Mouse (Mus musculus): ENCODE measurements around the gene Ddost. TPM values are rescaled to one million over a fixed set of nuclear protein-coding genes. Genes with fewer than 3 reads are reported as not detected.

Ddost gene
- 232 and 238 TPM in 2 replicates for polyA plus RNA-seq (2015; fragmentation: Nextera tagmentation; extraction: Ambion mirVana)

DNA sequence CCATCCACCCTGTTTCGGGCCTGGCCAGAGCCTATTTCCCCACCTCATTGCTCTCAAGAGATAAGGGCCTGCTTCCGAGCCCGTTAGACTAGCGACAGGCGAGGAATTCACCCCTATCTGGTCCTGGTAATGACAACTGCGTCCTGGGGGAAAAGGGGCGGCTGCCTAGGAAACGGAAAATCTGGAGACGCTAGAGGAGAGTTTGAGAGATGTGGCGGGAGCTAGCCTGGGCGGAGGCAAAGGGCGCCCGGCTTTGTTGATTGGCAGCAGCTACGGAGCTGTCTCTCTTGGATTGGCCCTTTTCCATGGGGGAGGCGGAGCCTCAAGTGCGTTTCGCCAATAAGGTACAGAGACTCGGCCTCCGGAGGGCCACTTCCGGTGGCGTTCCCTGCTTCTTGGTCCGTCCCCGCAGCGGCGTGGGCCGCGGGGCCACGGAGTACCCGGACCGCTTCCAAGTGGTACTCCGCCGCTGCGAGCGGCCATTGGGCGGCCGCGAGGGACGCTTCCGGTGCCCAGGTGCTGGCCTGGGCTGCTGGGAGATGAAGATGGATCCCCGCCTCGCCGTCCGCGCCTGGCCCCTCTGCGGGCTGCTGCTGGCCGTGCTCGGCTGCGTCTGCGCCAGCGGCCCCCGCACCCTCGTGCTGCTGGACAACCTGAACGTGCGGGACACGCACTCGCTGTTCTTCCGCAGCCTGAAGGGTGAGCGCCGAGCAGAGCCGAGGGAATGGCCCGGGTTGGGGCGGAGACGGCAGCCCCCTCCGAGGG is at the start of gene Ddost:
Ddost (plus strand) TSS at position 391 of the 765 bp plus-strand sequence.
- no peaks in the 10 kb centered on the region for H3K9me3 ChIP-seq (ENCODE audit: control insufficient read depth, low read length)
- peaks cover 28% of the 10 kb centered on the region for H3K4me1 ChIP-seq (ENCODE audit: control insufficient read depth, insufficient read depth, low read depth, low read length)
- H3K4me2 ChIP-seq (ENCODE audit: low read length) = peak within 1 kb of the TSS; percentile 84
- WGBS = under 1% methylated on average over 60 of the region's 64 CpGs
- H3K36me3 ChIP-seq (ENCODE audit: control insufficient read depth, insufficient read depth, low read length) = 0 out of 2 replicates have a peak, but pooled peaks cover 4% of the 10 kb centered on the region
- ATAC-seq = peak; percentile 99
- H3K9ac ChIP-seq (ENCODE audit: low read depth, low read length) = peak within 1 kb of the TSS; percentile 94
- peak within 1 kb of the TSS; percentile 95 for H3K4me3 ChIP-seq (ENCODE audit: low read length)
- no peaks in the 10 kb centered on the region for H3K27me3 ChIP-seq (replicated peaks; ENCODE audit: control insufficient read depth, insufficient read depth, low read length)
- peak within 1 kb of the TSS; percentile 84 for H3K27ac ChIP-seq (ENCODE audit: low read depth, low read length)

DNA sequence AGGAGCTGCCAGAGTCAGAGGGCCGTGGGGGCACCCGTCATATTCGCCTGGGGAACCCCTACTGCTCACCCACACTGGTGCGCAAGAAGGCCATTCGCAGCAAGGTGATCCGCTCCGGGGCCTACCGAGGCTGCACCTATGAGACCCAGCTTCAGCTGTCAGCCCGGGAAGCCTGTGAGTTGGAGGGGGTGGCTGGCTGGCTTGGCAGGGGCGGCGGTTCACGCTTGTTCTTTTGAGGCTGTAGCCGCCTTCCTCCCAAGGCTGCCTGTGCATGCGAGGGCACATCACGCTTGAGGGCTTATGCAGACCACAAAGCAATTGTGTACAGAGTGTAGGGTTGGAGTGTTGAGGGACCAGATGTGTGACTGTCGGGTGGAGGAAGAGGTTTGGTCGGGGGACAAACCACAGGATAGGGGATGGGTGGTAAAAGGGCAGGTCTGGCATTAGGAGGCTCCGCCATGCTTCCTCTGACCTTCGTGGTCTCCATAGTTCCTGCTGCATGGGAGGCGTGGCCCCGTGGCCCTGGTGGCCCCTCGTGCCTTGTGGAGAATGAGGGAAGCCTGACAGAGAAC is 47.3 kb upstream of the Ddost start:
- H3K9ac ChIP-seq (ENCODE audit: low read depth, low read length) = no peak overlapping the region
- H3K4me1 ChIP-seq (ENCODE audit: control insufficient read depth, insufficient read depth, low read depth, low read length) = peaks cover 11% of the 10 kb centered on the region
- WGBS = 83% methylated on average over 22 of the region's 22 CpGs
- no peak overlapping the region for H3K4me3 ChIP-seq (ENCODE audit: low read length)
- ATAC-seq = no peak
- H3K9me3 ChIP-seq (ENCODE audit: control insufficient read depth, low read length) = no peaks in the 10 kb centered on the region
- H3K27ac ChIP-seq (ENCODE audit: low read depth, low read length) = no peak overlapping the region
- H3K4me2 ChIP-seq (ENCODE audit: low read length) = no peak overlapping the region
- H3K27me3 ChIP-seq (replicated peaks; ENCODE audit: control insufficient read depth, insufficient read depth, low read length) = no peaks in the 10 kb centered on the region; the same call in 1 of the 2 replicates
- H3K36me3 ChIP-seq (ENCODE audit: control insufficient read depth, insufficient read depth, low read length) = 0 out of 2 replicates have a peak, but pooled peaks cover 3% of the 10 kb centered on the region

DNA sequence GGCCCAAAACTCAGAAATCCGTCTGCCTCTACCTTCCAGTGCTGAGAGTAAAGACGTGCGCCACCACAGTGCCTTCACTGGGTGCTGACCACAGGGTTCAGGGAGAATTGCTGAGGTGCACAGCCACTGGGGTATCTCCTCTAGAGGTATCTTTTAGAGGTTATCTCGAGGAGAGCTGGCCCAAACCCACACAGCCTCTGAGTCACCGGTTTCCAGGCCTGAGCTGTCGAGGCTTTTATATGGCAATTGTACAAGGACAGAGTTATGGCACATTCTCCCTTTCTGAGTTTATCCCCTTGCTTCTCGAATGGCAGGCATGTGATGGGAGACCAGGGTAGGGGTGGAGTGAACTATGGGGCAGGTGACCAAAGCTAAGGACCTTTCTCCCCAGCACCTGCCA is 45.9 kb upstream of the Ddost start:
- Histone ChIP-seq H3K9me3 (ENCODE audit: control insufficient read depth, low read length) (no peaks in the 10 kb centered on the region), H3K27me3 (replicated peaks; ENCODE audit: control insufficient read depth, insufficient read depth, low read length) (no peaks in the 10 kb centered on the region; the same call in 1 of the 2 replicates), H3K4me1 (ENCODE audit: control insufficient read depth, insufficient read depth, low read depth, low read length) (peaks cover 11% of the 10 kb centered on the region), H3K4me2 (ENCODE audit: low read length) (no peak overlapping the region), H3K36me3 (ENCODE audit: control insufficient read depth, insufficient read depth, low read length) (0 out of 2 replicates have a peak, but pooled peaks cover 3% of the 10 kb centered on the region), H3K27ac (ENCODE audit: low read depth, low read length) (no peak overlapping the region), H3K9ac (ENCODE audit: low read depth, low read length) (no peak overlapping the region), H3K4me3 (ENCODE audit: low read length) (no peak overlapping the region)
- WGBS = 84% methylated on average over 7 of the region's 7 CpGs
- no peak for ATAC-seq

DNA sequence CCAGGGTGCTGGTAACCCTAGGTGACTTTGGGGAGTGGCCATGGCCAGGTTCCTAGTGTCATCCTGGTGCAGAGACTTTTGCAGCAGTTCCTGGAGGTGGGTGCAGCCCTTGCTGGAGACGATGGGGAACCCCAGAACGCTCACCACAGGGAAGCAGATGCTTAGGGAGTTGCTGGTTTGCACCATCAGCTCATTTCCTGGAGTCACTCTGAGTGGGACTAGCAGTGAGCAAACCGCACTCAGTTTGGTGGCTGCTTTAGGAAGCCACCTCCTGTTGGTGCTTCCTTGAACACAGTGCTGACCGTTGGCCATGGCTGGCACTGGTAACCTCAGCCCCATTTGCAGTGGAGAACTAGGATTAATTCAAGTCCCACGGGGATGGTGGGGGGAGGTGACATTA is 45.0 kb upstream of the Ddost start:
- H3K4me3 ChIP-seq (ENCODE audit: low read length) = no peak overlapping the region
- no peak overlapping the region for H3K9ac ChIP-seq (ENCODE audit: low read depth, low read length)
- H3K4me1 ChIP-seq (ENCODE audit: control insufficient read depth, insufficient read depth, low read depth, low read length) = peaks cover 11% of the 10 kb centered on the region
- no peak overlapping the region for H3K4me2 ChIP-seq (ENCODE audit: low read length)
- 0 out of 2 replicates have a peak, but pooled peaks cover 3% of the 10 kb centered on the region for H3K36me3 ChIP-seq (ENCODE audit: control insufficient read depth, insufficient read depth, low read length)
- WGBS = 90% methylated on average over 5 of the region's 5 CpGs
- ATAC-seq = no peak
- no peaks in the 10 kb centered on the region for H3K27me3 ChIP-seq (replicated peaks; ENCODE audit: control insufficient read depth, insufficient read depth, low read length)
- no peak overlapping the region for H3K27ac ChIP-seq (ENCODE audit: low read depth, low read length)
- H3K9me3 ChIP-seq (ENCODE audit: control insufficient read depth, low read length) = no peaks in the 10 kb centered on the region

DNA sequence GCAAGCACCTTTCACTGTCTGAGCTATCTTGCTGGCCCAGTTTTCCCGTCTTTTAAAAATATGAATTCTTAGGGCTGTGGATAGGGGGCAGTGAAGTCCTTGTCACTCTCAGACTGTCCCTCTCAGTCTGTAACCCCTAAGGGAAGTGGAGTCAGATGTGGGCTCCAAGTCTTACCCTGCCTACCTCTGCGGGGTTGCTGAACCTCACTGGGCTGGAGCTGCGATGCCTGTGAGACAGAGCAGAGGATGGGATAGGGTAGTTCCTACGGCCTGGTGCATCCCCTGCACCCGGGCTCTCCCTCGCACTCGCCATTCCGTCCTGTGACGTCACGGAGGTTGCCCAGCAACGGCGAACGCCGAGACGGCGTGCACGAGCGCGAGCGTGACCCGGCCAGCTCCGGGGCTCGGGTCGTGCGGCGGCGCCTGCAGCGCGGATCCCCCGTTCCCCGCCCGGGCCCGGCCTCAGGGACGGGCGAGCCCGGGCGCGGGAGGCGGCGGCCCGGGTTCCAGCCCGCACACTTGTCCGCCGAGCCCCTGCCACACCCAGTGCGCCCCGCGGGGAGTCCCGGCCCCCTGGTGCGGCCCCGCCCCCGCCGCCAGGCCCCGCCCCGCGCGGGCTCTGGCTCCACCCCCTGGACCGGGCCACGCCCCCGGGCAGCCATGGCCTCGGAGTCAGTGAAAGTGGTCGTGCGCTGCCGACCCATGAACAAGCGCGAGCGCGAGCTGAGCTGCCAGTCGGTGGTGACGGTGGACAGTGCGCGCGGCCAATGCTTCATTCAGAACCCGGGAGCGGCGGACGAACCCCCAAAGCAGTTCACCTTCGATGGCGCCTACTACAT is 42.5 kb upstream of the Ddost start:
- H3K27me3 ChIP-seq (replicated peaks; ENCODE audit: control insufficient read depth, insufficient read depth, low read length) = no peaks in the 10 kb centered on the region
- peak overlapping the region; percentile 91 for H3K4me2 ChIP-seq (ENCODE audit: low read length)
- H3K9me3 ChIP-seq (ENCODE audit: control insufficient read depth, low read length) = no peaks in the 10 kb centered on the region
- peak overlapping the region; percentile 66 for H3K27ac ChIP-seq (ENCODE audit: low read depth, low read length)
- peaks cover 11% of the 10 kb centered on the region for H3K4me1 ChIP-seq (ENCODE audit: control insufficient read depth, insufficient read depth, low read depth, low read length)
- H3K36me3 ChIP-seq (ENCODE audit: control insufficient read depth, insufficient read depth, low read length) = 0 out of 2 replicates have a peak, but pooled peaks cover 3% of the 10 kb centered on the region
- WGBS = under 1% methylated on average over 61 of the region's 78 CpGs
- peak; percentile 95 for ATAC-seq
- H3K9ac ChIP-seq (ENCODE audit: low read depth, low read length) = peak overlapping the region; percentile 69
- peak overlapping the region; percentile 81 for H3K4me3 ChIP-seq (ENCODE audit: low read length)

DNA sequence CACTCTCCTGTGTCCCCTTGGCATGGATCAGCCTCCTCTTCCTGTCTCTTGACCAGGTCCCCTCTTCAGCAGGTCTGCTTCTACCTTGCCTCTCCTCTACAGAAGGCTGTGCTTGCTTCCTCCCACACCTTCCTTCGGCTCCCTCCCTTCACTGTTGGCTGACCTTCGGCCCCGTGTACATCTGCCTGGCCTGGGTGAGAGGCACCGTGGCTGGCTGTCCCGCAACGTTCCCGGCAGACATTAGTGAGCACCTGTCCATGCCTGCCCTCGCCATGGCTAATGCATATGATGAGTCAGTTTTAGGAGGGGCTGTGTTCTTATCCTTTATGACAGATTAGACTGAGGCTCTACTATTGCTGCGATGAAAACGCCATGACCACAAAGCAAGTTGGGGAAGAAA is 36.7 kb upstream of the Ddost start:
- no peak for ATAC-seq
- Histone ChIP-seq H3K9me3 (ENCODE audit: control insufficient read depth, low read length) (no peaks in the 10 kb centered on the region), H3K36me3 (ENCODE audit: control insufficient read depth, insufficient read depth, low read length) (no peaks in the 10 kb centered on the region), H3K4me1 (ENCODE audit: control insufficient read depth, insufficient read depth, low read depth, low read length) (peaks cover 5% of the 10 kb centered on the region), H3K27me3 (replicated peaks; ENCODE audit: control insufficient read depth, insufficient read depth, low read length) (no peaks in the 10 kb centered on the region), H3K27ac (ENCODE audit: low read depth, low read length) (no peak overlapping the region), H3K9ac (ENCODE audit: low read depth, low read length) (no peak overlapping the region), H3K4me3 (ENCODE audit: low read length) (no peak overlapping the region), H3K4me2 (ENCODE audit: low read length) (no peak overlapping the region)
- 95% methylated on average over 10 of the region's 10 CpGs for WGBS

DNA sequence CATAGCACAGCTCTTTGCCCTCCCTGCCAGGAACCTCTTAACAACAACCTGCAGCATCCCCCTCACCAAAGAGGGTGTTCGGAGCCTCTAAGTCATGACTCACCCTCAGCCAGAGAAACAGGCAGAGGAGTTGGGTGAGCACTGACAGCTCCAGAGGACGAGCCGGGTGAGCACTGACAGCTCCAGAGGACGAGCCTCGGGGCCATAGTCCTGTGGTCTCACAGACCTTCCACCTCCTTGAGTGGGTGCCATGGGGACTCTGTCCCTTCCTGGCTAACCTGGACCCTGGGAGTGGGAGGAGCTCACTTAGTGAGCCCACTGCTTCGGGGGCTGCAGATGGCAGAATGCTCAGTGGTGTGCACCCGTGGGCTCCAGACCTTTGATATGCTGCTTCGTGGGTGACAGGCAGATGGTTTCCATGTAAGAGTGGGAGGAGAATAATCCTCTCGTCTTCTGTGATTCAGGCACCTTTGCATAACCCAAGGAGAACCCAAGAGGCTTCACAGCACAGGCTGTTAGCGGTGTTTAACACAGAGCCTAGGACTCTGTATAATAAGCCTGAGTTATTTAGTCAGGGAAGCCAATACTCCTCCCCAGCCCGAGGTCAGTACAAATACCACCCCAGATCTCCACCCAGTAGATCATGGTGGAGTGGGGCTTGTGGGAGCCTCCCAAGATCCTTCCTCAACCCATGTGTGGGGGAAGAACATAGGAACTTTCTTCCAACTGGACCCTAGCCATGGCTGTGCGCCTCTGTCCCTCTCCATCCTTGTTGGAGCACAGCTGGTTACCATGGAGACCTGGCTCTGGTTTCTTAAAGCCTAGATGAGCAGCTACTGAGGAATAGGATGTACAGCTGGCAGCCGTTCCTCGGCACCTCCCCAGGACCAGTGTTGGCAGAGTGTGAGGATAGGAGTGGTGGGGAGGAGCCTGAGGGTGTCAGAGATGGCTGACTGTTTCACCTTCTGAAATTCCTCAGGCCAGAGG is 32.2 kb upstream of the Ddost start:
- no peaks in the 10 kb centered on the region for H3K36me3 ChIP-seq (ENCODE audit: control insufficient read depth, insufficient read depth, low read length)
- no peak overlapping the region for H3K4me3 ChIP-seq (ENCODE audit: low read length)
- ATAC-seq = peak; percentile 77
- no peak overlapping the region for H3K27ac ChIP-seq (ENCODE audit: low read depth, low read length)
- 64% methylated on average over 14 of the region's 14 CpGs for WGBS
- no peak overlapping the region for H3K9ac ChIP-seq (ENCODE audit: low read depth, low read length)
- no peaks in the 10 kb centered on the region for H3K27me3 ChIP-seq (replicated peaks; ENCODE audit: control insufficient read depth, insufficient read depth, low read length)
- H3K9me3 ChIP-seq (ENCODE audit: control insufficient read depth, low read length) = no peaks in the 10 kb centered on the region
- peaks cover 3% of the 10 kb centered on the region for H3K4me1 ChIP-seq (ENCODE audit: control insufficient read depth, insufficient read depth, low read depth, low read length)
- H3K4me2 ChIP-seq (ENCODE audit: low read length) = no peak overlapping the region

DNA sequence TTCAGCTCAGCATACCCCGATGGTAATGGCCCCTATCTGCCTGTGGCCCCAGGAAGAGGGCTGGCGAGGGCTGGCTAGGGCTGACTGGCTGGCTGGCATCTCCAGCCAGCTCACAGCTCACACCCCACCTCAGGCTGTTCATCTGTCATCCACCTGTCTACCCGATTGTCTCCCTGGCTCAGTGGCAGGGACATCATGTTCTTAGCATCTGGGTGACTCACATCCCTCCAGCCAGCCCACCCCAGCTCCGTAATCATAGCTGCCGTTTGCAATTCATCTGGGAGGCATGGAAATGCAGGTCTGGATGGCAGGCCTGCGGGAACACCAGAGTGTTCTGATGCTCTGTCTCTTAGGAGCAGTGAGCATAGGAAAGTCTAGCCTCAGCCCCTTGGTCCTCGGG is 26.2 kb upstream of the Ddost start:
- Histone ChIP-seq H3K36me3 (ENCODE audit: control insufficient read depth, insufficient read depth, low read length) (no peaks in the 10 kb centered on the region), H3K9me3 (ENCODE audit: control insufficient read depth, low read length) (no peaks in the 10 kb centered on the region), H3K4me2 (ENCODE audit: low read length) (no peak overlapping the region), H3K27me3 (replicated peaks; ENCODE audit: control insufficient read depth, insufficient read depth, low read length) (no peaks in the 10 kb centered on the region), H3K4me3 (ENCODE audit: low read length) (no peak overlapping the region), H3K9ac (ENCODE audit: low read depth, low read length) (no peak overlapping the region), H3K4me1 (ENCODE audit: control insufficient read depth, insufficient read depth, low read depth, low read length) (no peaks in the 10 kb centered on the region), H3K27ac (ENCODE audit: low read depth, low read length) (no peak overlapping the region)
- 0 out of 2 replicates have a peak, but pooled peaks have one; percentile 31 for ATAC-seq
- WGBS = 63% methylated on average over 7 of the region's 7 CpGs
